Mouse (Mus musculus) olfactory bulb, adult 2 months (tissue): ENCODE results near the gene Lrba.

Experiments
- CTCF ChIP-seq: fragments of 200-500 bp; IDR thresholded peaks from 2 replicates; pipeline ENCODE4 v1.5.1; 2012; ENCODE audit warnings: low read depth, mild to moderate bottlenecking, low read length, moderate library complexity; ENCODE audit not compliant: insufficient read depth
- POLR2A ChIP-seq: fragments of 200-500 bp; IDR thresholded peaks from 2 replicates; pipeline ENCODE4 v1.6.1; 2012; ENCODE audit warnings: mild to moderate bottlenecking, low read depth, low read length, moderate library complexity; ENCODE audit not compliant: insufficient read depth

DNA sequence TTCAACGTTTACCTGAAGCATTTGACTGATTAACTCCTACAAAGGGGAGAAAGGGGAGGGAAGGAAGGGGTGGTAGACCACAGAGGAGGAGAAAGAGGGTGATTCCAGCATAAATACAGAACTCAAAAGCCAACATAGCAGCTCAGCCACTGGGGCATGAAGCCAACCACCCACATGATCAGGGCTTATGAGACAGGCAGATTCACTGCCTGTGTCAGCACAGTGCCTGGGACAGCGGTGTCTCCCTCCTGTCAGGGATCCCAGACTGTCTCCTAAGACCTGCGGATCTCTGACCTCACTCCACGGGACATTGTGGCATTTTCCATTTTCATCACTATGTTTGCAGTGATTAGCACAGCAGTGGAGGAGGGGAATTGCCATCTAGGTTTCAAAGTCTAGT is 568.8 kb downstream of the Lrba start:
- TF ChIP-seq POLR2A (no peak), CTCF (no peak)
